Mouse (Mus musculus) bone marrow, adult 2 months (tissue): ENCODE data around the gene Phospho1.

Source experiments
- CTCF ChIP-seq: fragments of 200-500 bp; IDR thresholded peaks from 2 replicates; pipeline ENCODE4 v1.5.1; 2011; ENCODE audit warnings: low read length, control low read depth; ENCODE audit not compliant: control insufficient read depth, insufficient read depth
- POLR2A ChIP-seq: fragments of 200-500 bp; IDR thresholded peaks from 2 replicates; pipeline ENCODE4 v1.6.1; 2011; ENCODE audit warnings: low read depth, mild to moderate bottlenecking, control low read depth, low read length, borderline replicate concordance; ENCODE audit not compliant: control insufficient read depth

DNA sequence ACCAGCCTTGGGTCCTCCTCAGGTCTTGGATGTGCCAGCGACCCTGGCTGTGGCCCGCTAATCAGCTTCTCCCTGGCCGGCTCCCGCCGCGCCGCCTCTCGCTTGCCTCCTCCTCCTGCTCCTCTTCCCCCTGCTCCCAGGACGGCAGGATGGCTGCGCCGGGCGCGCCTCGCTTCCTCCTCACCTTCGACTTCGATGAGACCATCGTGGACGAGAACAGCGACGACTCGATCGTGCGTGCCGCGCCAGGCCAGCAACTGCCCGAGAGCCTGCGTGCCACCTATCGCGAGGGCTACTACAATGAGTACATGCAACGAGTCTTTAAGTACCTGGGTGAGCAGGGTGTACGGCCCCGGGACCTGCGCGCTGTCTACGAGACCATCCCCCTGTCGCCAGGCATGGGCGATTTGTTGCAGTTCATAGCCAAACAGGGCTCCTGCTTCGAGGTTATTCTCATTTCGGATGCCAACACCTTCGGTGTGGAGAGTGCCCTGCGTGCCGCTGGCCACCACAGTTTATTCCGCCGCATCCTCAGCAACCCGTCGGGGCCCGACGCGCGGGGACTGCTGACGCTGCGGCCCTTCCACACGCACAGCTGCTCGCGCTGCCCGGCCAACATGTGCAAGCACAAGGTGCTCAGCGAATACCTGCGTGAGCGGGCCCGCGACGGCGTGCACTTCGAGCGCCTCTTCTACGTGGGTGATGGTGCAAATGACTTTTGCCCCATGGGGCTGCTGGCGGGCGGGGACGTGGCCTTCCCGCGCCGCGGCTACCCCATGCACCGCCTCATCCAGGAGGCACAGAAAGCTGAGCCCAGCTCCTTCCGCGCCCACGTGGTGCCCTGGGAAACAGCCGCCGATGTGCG is 6.3 kb downstream of the Phospho1 start:
- TF ChIP-seq CTCF, result no peak
- peak; percentile 35; the same call in 1 of the 2 replicates for TF ChIP-seq POLR2A
